In the genomic region with DNA sequence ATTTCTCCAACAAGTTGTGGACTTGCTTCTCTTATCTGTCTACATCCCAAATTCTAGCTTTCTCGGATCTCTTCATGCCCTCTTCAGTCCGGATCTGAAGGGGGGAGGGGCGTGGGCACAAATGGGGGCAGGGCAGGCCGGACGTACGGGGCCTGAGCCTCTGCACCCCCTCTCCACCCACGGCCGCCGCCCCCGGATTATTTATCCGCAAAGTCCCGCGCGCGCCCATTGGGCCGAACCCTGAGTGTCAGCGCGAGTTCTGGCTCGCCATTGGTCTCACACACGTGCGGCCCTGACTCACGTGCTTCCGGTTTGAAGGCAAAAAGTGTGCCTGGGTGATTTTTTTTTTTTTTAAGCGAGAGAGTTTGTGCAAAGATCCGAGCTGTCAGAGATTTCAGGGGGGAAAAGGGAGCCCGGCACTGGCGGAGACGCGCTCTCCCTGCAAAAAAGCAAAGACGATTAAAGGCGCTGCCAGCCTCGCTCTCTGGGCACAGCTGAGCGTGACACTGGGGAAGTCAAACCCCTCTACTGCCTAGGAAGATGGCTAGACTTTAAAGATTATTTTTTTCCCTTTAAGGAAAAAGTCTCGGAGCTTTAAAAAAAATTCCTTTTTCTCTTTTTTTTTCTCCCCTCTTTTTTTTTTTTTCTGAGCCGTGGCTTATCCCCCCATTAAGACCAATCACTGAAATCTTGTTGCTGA, we compare ENCODE assay signal across 10 mouse cellular contexts. TPM values are rescaled to one million over a fixed set of nuclear protein-coding genes. Genes with fewer than 3 reads are reported as not detected.
DNase-seq lines count a peak whose midpoint lies in the region; ATAC-seq and TF ChIP-seq lines count a peak whose summit lies in the region.
"Had no signal": no experiment of that assay in that cellular context is flagged by ENCODE, and none has a peak within 500 bp of the region (broad histone marks: within the 10 kb centered on the region; RNA-seq: fewer than 3 reads in every experiment).

Gene En1 (plus strand): TSS at position 388 of the 700 bp plus-strand sequence.

- H3K27ac ChIP-seq in heart, embryonic 15.5 days = no peak within 1 kb of the TSS
- H3K27ac ChIP-seq in forebrain, embryonic 14.5 days (ENCODE audit: low read depth, low read length) = no peak within 1 kb of the TSS
- no peak within 1 kb of the TSS for H3K27ac ChIP-seq in kidney, postnatal 0 days
- peak within 1 kb of the TSS; percentile 60 for H3K27ac ChIP-seq in neural tube, embryonic 11.5 days (ENCODE audit: low read depth, low read length)

- H3K4me1 ChIP-seq in heart, embryonic 15.5 days (replicated peaks) = peaks cover 28% of the 10 kb centered on the region
- H3K4me1 ChIP-seq in forebrain, embryonic 14.5 days (ENCODE audit: control insufficient read depth, insufficient read depth, low read length) = peaks cover 10% of the 10 kb centered on the region
- H3K4me1 ChIP-seq in kidney, postnatal 0 days (replicated peaks; ENCODE audit: insufficient read depth, low read length) = peaks cover 14% of the 10 kb centered on the region; the same call in 1 of the 2 replicates
- 0 out of 2 replicates have a peak, but pooled peaks cover 3% of the 10 kb centered on the region for H3K4me1 ChIP-seq in neural tube, embryonic 11.5 days (ENCODE audit: control insufficient read depth, insufficient read depth, low read length)

- ATAC-seq in heart, embryonic 15.5 days (replicated peaks; ENCODE audit: insufficient number of reproducible peaks, insufficient read depth, low FRiP score, low read depth) = no peak
- peak; percentile 43; the same call in 1 of the 2 replicates for ATAC-seq in forebrain, embryonic 14.5 days
- no peak for ATAC-seq in kidney, postnatal 0 days (replicated peaks; ENCODE audit: low FRiP score, low read depth)
- peak; percentile 28; the same call in 1 of the 2 replicates for ATAC-seq in neural tube, embryonic 11.5 days (ENCODE audit: insufficient read depth, low FRiP score, low TSS enrichment)

- no peak for TF ChIP-seq POLR2A in brain, embryonic 14.5 days (IDR thresholded peaks at IDR 0.05; ENCODE audit: borderline replicate concordance, extremely low read depth, insufficient read depth, insufficient read length, poor library complexity, severe bottlenecking)

- H3K4me2 ChIP-seq in heart, embryonic 15.5 days = peak within 1 kb of the TSS; percentile 95
- peak within 1 kb of the TSS; percentile 67 for H3K4me2 ChIP-seq in forebrain, embryonic 14.5 days (ENCODE audit: low read length)
- H3K4me2 ChIP-seq in kidney, postnatal 0 days (ENCODE audit: low read length) = peak within 1 kb of the TSS; percentile 73
- peak within 1 kb of the TSS; percentile 62 for H3K4me2 ChIP-seq in neural tube, embryonic 11.5 days (ENCODE audit: low read depth)

- intact Hi-C loops in heart, postnatal 36 days (cut with DNase I) = no loop called here

- peak within 1 kb of the TSS; percentile 57 for H3K4me3 ChIP-seq in heart, embryonic 15.5 days
- peak within 1 kb of the TSS; percentile 33 for H3K4me3 ChIP-seq in forebrain, embryonic 14.5 days (ENCODE audit: low read depth, low read length)
- peak within 1 kb of the TSS; percentile 44 for H3K4me3 ChIP-seq in kidney, postnatal 0 days (replicated peaks; ENCODE audit: low read depth, low read length)
- H3K4me3 ChIP-seq in neural tube, embryonic 11.5 days (ENCODE audit: low read depth, low read length) = peak within 1 kb of the TSS; percentile 41

- DNase-seq in heart, postnatal 36 days = no peak
- peak; percentile 88 for DNase-seq in brain, embryonic 14.5 days (ENCODE audit: low read depth)
- peak; percentile 56 for DNase-seq in forebrain, embryonic 14.5 days (ENCODE audit: low spot score)
- no peak for DNase-seq in kidney, postnatal 0 days (ENCODE audit: low spot score)
- DNase-seq in neural tube, embryonic 11.5 days (ENCODE audit: low spot score) = peak; percentile 76
- no peak for DNase-seq in right cerebral cortex, adult 18-20 months
- no peak for DNase-seq in urinary bladder, postnatal 25 days (ENCODE audit: low spot score)

- no peaks in the 10 kb centered on the region for H3K36me3 ChIP-seq in heart, embryonic 15.5 days
- H3K36me3 ChIP-seq in forebrain, embryonic 14.5 days (ENCODE audit: control insufficient read depth, insufficient read depth, low read length) = no peaks in the 10 kb centered on the region
- H3K36me3 ChIP-seq in kidney, postnatal 0 days (ENCODE audit: insufficient read depth, low read length) = no peaks in the 10 kb centered on the region
- no peaks in the 10 kb centered on the region for H3K36me3 ChIP-seq in neural tube, embryonic 11.5 days (ENCODE audit: control insufficient read depth, insufficient read depth, low read length)

- H3K9me3 ChIP-seq in heart, embryonic 15.5 days (replicated peaks) = no peaks in the 10 kb centered on the region
- no peaks in the 10 kb centered on the region for H3K9me3 ChIP-seq in forebrain, embryonic 14.5 days (replicated peaks; ENCODE audit: control insufficient read depth, low read length)
- no peaks in the 10 kb centered on the region for H3K9me3 ChIP-seq in kidney, postnatal 0 days (replicated peaks; ENCODE audit: low read length)
- no peaks in the 10 kb centered on the region for H3K9me3 ChIP-seq in neural tube, embryonic 11.5 days (ENCODE audit: control insufficient read depth, low read length)

- peaks cover 98% of the 10 kb centered on the region for H3K27me3 ChIP-seq in heart, embryonic 15.5 days
- H3K27me3 ChIP-seq in forebrain, embryonic 14.5 days (replicated peaks; ENCODE audit: control insufficient read depth, insufficient read depth, low read length) = peaks cover 78% of the 10 kb centered on the region
- peaks cover 95% of the 10 kb centered on the region for H3K27me3 ChIP-seq in kidney, postnatal 0 days (ENCODE audit: insufficient read depth, low read length)
- H3K27me3 ChIP-seq in neural tube, embryonic 11.5 days (ENCODE audit: control insufficient read depth, insufficient read depth, low read length) = peaks cover 96% of the 10 kb centered on the region

- WGBS in heart, embryonic 15.5 days = under 1% methylated on average over 35 of the region's 35 CpGs
- WGBS in forebrain, embryonic 14.5 days = 1% methylated on average over 35 of the region's 35 CpGs
- 2% methylated on average over 34 of the region's 35 CpGs for WGBS in kidney, postnatal 0 days
- 0% methylated on average over 35 of the region's 35 CpGs for WGBS in neural tube, embryonic 11.5 days

- H3K9ac ChIP-seq in heart, embryonic 15.5 days = peak within 1 kb of the TSS; percentile 63
- peak within 1 kb of the TSS; percentile 50 for H3K9ac ChIP-seq in forebrain, embryonic 14.5 days (ENCODE audit: low read length)
- H3K9ac ChIP-seq in kidney, postnatal 0 days (ENCODE audit: low read depth, low read length) = no peak within 1 kb of the TSS
- peak within 1 kb of the TSS; percentile 61 for H3K9ac ChIP-seq in neural tube, embryonic 11.5 days (ENCODE audit: low read length)

- no peak for TF ChIP-seq CTCF in brain, embryonic 14.5 days (IDR thresholded peaks at IDR 0.05; ENCODE audit: borderline replicate concordance, extremely low read depth, insufficient read depth, insufficient read length)
- no peak for TF ChIP-seq CTCF in kidney, postnatal 0 days (IDR thresholded peaks at IDR 0.05; ENCODE audit: low read depth)

RNA-seq across cellular contexts. Expression of gene En1, which starts in this region (rescaled TPM):
- not detected in 2 replicates for polyA plus RNA-seq in heart, embryonic 15.5 days (2015; fragmentation: Nextera tagmentation; extraction: Ambion mirVana)
- total RNA-seq in heart, postnatal 36 days (2021) = not detected
- polyA plus RNA-seq in brain, embryonic 14.5 days (2012; rRNA removed) = 7.4 and 17.2 TPM in 2 replicates
- not detected in 2 replicates for polyA plus RNA-seq in forebrain, embryonic 14.5 days (2014; fragmentation: Nextera tagmentation; extraction: Ambion mirVana)
- polyA plus RNA-seq in kidney, postnatal 0 days (2015; fragmentation: Nextera tagmentation; extraction: Ambion mirVana) = not detected in 2 replicates
- 5.2 and 6.1 TPM in 2 replicates for polyA plus RNA-seq in neural tube, embryonic 11.5 days (2014; fragmentation: Nextera tagmentation; extraction: Ambion mirVana)
- total RNA-seq: left cerebral cortex, postnatal 10 days; MEL had no signal

Comparison
In these comparisons a context has a peak if more than half of its experiments do, and no peak if none do; other contexts are left out.
1. Peak in DNase-seq, ATAC-seq, H3K4me3 ChIP-seq, H3K9ac ChIP-seq and H3K4me2 ChIP-seq in forebrain, embryonic 14.5 days; RNA of the gene not detected or under 1 TPM.
2. DNase-seq: peak in brain, embryonic 14.5 days (single experiment) and neural tube, embryonic 11.5 days (single experiment); none in heart, postnatal 36 days (0 of 2), kidney, postnatal 0 days (single experiment), right cerebral cortex, adult 18-20 months (single experiment) and urinary bladder, postnatal 25 days (single experiment).
3. Peak in every context shown above with its lines, with median percentiles within 50 percentile points of each other: H3K4me2 ChIP-seq and H3K4me3 ChIP-seq.